Mouse (Mus musculus) bone marrow macrophage, adult 2 months (primary cell): ENCODE measurements around the gene Cyp46a1.

Source experiments
- CTCF ChIP-seq: IDR thresholded peaks from 2 replicates; pipeline ENCODE4 v1.5.1; 2012; ENCODE audit warnings: low read depth, mild to moderate bottlenecking, low read length, moderate library complexity
- POLR2A ChIP-seq: IDR thresholded peaks from 2 replicates; pipeline ENCODE4 v1.6.1; 2012; ENCODE audit warnings: mild to moderate bottlenecking, low read depth, low read length, borderline replicate concordance

DNA sequence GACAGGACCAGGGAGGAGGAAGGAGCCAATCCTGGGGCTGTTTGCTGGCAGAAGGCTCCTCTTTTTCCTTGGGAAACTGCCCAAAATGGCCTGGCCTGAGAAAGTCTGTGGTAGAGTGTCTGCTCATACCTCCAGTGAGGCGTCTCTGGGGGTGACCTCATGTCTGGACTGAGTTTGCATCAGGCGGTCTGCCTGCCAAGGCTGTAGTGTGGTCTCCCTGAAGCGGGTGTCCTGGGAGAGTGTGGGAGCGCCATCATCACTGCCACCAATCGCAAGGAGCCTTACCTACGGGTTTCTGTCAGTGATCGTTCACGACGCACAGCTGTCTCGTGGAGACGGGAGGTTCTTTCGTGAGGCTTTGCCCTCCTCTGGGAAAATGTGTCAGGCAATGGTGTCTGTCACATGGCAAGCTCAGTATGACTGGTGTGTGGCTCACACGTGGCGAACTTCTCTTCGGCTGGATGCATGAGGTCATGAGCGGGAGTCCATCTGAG lies 25.8 kb upstream of the Cyp46a1 start:
- TF ChIP-seq CTCF (no peak), POLR2A (no peak)
